Mouse (Mus musculus) regulatory T cell (primary cell): ENCODE results near the gene Fgf11.

Source experiments
- in situ Hi-C: fragments of 300-600 bp; cut with MboI, MseI; formaldehyde crosslinking; loops from one replicate; pipeline ENCODE4 v1.15.1; 2025; ENCODE audit warnings: high pct_unique_total_duplicates

Fgf11 gene

GRCm38 (mm10) chr11:69801379-69801977, at the start of gene Fgf11:
Fgf11 (minus strand) TSS chr11:69801857.
- in situ Hi-C loops, result loop anchor here (5.0 kb wide), 1 partner anchor 34 kb away; the partner anchor contains the start of gene Zbtb4

GRCm38 (mm10) chr11:69850754-69851153, 49.1 kb upstream of the Fgf11 start:
- in situ Hi-C loops, result no loop called here

GRCm38 (mm10) chr11:69849884-69850283, 48.2 kb upstream of the Fgf11 start:
- in situ Hi-C loops, result no loop called here

GRCm38 (mm10) chr11:69849128-69849527, 47.5 kb upstream of the Fgf11 start:
- in situ Hi-C loops, result no loop called here

GRCm38 (mm10) chr11:69848021-69848420, 46.4 kb upstream of the Fgf11 start:
- in situ Hi-C loops, result no loop called here

- in situ Hi-C loops, result no loop called here
Observed at GRCm38 (mm10) chr11:69846738-69847688, 45.4 kb upstream of the Fgf11 start.

GRCm38 (mm10) chr11:69846198-69846680, 44.6 kb upstream of the Fgf11 start, which contains the start of gene Plscr3:
Plscr3 (plus strand) TSS chr11:69846376.
- in situ Hi-C loops, result no loop called here

GRCm38 (mm10) chr11:69838714-69839104, 37.1 kb upstream of the Fgf11 start:
- in situ Hi-C loops, result no loop called here

GRCm38 (mm10) chr11:69837952-69838713, 36.5 kb upstream of the Fgf11 start, which contains the start of gene Tmem256:
Tmem256 (plus strand) TSS chr11:69838514.
- in situ Hi-C loops, result no loop called here

GRCm38 (mm10) chr11:69837604-69837951, 35.9 kb upstream of the Fgf11 start, which contains the start of gene Nlgn2:
Nlgn2 (minus strand) TSS chr11:69837784.
- in situ Hi-C loops, result no loop called here

GRCm38 (mm10) chr11:69836703-69837576, 35.3 kb upstream of the Fgf11 start:
- in situ Hi-C loops, result no loop called here

- in situ Hi-C loops, result no loop called here
Observed at GRCm38 (mm10) chr11:69835966-69836335, 34.3 kb upstream of the Fgf11 start.

GRCm38 (mm10) chr11:69835326-69835965, 33.8 kb upstream of the Fgf11 start:
- in situ Hi-C loops, result no loop called here

- in situ Hi-C loops, result no loop called here
Observed at GRCm38 (mm10) chr11:69834001-69834549, 32.4 kb upstream of the Fgf11 start.

GRCm38 (mm10) chr11:69833554-69833953, 31.9 kb upstream of the Fgf11 start:
- in situ Hi-C loops, result no loop called here

- in situ Hi-C loops, result no loop called here
Observed at GRCm38 (mm10) chr11:69828832-69829231, 27.2 kb upstream of the Fgf11 start.

GRCm38 (mm10) chr11:69823456-69823855, 21.8 kb upstream of the Fgf11 start:
- in situ Hi-C loops, result no loop called here

GRCm38 (mm10) chr11:69822080-69822479, 20.4 kb upstream of the Fgf11 start, which contains the start of gene Spem1:
Spem1 (minus strand) TSS chr11:69822180.
- in situ Hi-C loops, result no loop called here

GRCm38 (mm10) chr11:69818871-69819270, 17.2 kb upstream of the Fgf11 start:
- in situ Hi-C loops, result no loop called here

GRCm38 (mm10) chr11:69818365-69818764, 16.7 kb upstream of the Fgf11 start, which contains the start of gene Spem2:
Spem2 (minus strand) TSS chr11:69818465.
- in situ Hi-C loops, result no loop called here
